Mouse (Mus musculus) embryo, embryonic 9.5 days (tissue): Measurements from ENCODE around the gene Apip.

Experiments used
- DNase-seq: peaks from one replicate; pipeline ENCODE4 v3.0.0-alpha.2; 2017; ENCODE audit errors: extremely low spot score

Apip gene

GRCm38 (mm10) chr2:103073219-103073982 is at the start of gene Apip, which contains the start of gene Pdhx:
Apip (plus strand) TSS chr2:103073675.
Pdhx (minus strand) TSS chr2:103073513.
- peak; percentile 100 for DNase-seq

GRCm38 (mm10) chr2:103037831-103038230 is 35.6 kb upstream of the Apip start:
- no peak for DNase-seq

- no peak for DNase-seq
Observed at GRCm38 (mm10) chr2:103040896-103041295, 32.6 kb upstream of the Apip start.

- DNase-seq, result no peak
Observed at GRCm38 (mm10) chr2:103045286-103045685, 28.2 kb upstream of the Apip start.

- no peak for DNase-seq
Observed at GRCm38 (mm10) chr2:103051937-103052893, 21.3 kb upstream of the Apip start.

GRCm38 (mm10) chr2:103055820-103056219 is 17.7 kb upstream of the Apip start:
- no peak for DNase-seq

- DNase-seq, result no peak
Observed at GRCm38 (mm10) chr2:103058266-103058665, 15.2 kb upstream of the Apip start.

- peak; percentile 28 for DNase-seq
Observed at GRCm38 (mm10) chr2:103062865-103063264, 10.6 kb upstream of the Apip start.

GRCm38 (mm10) chr2:103066683-103067551 is 6.6 kb upstream of the Apip start:
- DNase-seq, result no peak

GRCm38 (mm10) chr2:103067552-103068207 is 5.8 kb upstream of the Apip start:
- DNase-seq, result no peak

GRCm38 (mm10) chr2:103068602-103069001 is 4.9 kb upstream of the Apip start:
- DNase-seq, result no peak

GRCm38 (mm10) chr2:103069752-103070405 is 3.6 kb upstream of the Apip start:
- DNase-seq, result no peak

GRCm38 (mm10) chr2:103070586-103070985 is 2.9 kb upstream of the Apip start:
- no peak for DNase-seq

GRCm38 (mm10) chr2:103081117-103081516 is 7.6 kb downstream of the Apip start:
- no peak for DNase-seq

GRCm38 (mm10) chr2:103081706-103082105 is 8.2 kb downstream of the Apip start:
- no peak for DNase-seq

GRCm38 (mm10) chr2:103082853-103083252 is 9.4 kb downstream of the Apip start:
- no peak for DNase-seq

GRCm38 (mm10) chr2:103084451-103084850 is 11.0 kb downstream of the Apip start:
- DNase-seq, result peak; percentile 17

- no peak for DNase-seq
Observed at GRCm38 (mm10) chr2:103085633-103086032, 12.2 kb downstream of the Apip start.

- DNase-seq, result peak; percentile 19
Observed at GRCm38 (mm10) chr2:103086432-103086831, 13.0 kb downstream of the Apip start.

GRCm38 (mm10) chr2:103088099-103088498 is 14.6 kb downstream of the Apip start:
- no peak for DNase-seq
